Mouse (Mus musculus) lung, postnatal 0 days (tissue): ENCODE measurements around the gene Aldh3b2. TPM values are rescaled to one million over a fixed set of nuclear protein-coding genes. Genes with fewer than 3 reads are reported as not detected.

ENCODE experiments used
- ATAC-seq: fragments of 200-750 bp; cut with Nextera tagmentation; 2 replicates; pipeline ENCODE4 v1.8.0; 2017; ENCODE audit warnings: moderate library complexity
- DNase-seq: peaks from one replicate; pipeline ENCODE4 v3.0.0-alpha.2; 2016; ENCODE audit warnings: low spot score
- H3K27ac ChIP-seq: fragments of 300-500 bp; sonication (generic); 2 replicates; pipeline ENCODE4 v1.5.1; 2014; ENCODE audit warnings: antibody characterized with exemption, mild to moderate bottlenecking, low read length, mixed read lengths
- H3K27me3 ChIP-seq: fragments of 300-500 bp; sonication (generic); replicated peaks from 2 replicates; pipeline ENCODE4 v1.6.1; 2014; ENCODE audit warnings: low read length, mixed read lengths; ENCODE audit not compliant: insufficient read depth
- H3K36me3 ChIP-seq: fragments of 300-500 bp; sonication (generic); 2 replicates; pipeline ENCODE4 v1.6.1; 2014; ENCODE audit warnings: low read length, mixed read lengths; ENCODE audit not compliant: insufficient read depth
- H3K4me1 ChIP-seq: fragments of 300-500 bp; sonication (generic); 2 replicates; pipeline ENCODE4 v1.6.1; 2014; ENCODE audit warnings: antibody characterized with exemption, low read depth, low read length, mixed read lengths; ENCODE audit not compliant: insufficient read depth
- H3K4me2 ChIP-seq: fragments of 300-500 bp; sonication (generic); replicated peaks from 2 replicates; pipeline ENCODE4 v1.6.1; 2014; ENCODE audit warnings: low read depth, mild to moderate bottlenecking, low read length, moderate library complexity, mixed read lengths
- H3K4me3 ChIP-seq: fragments of 300-500 bp; sonication (generic); 2 replicates; pipeline ENCODE4 v1.5.1; 2014; ENCODE audit warnings: low read depth, low read length
- H3K9ac ChIP-seq: fragments of 300-500 bp; sonication (generic); replicated peaks from 2 replicates; pipeline ENCODE4 v1.6.1; 2014; ENCODE audit warnings: low read depth, mild to moderate bottlenecking
- H3K9me3 ChIP-seq: fragments of 300-500 bp; sonication (generic); 2 replicates; pipeline ENCODE4 v1.6.1; 2016; ENCODE audit warnings: low read length, mixed read lengths
- CTCF ChIP-seq: IDR thresholded peaks from 2 replicates; pipeline ENCODE4 v1.5.1; 2016; ENCODE audit warnings: antibody characterized with exemption, mild to moderate bottlenecking
- EP300 ChIP-seq: IDR thresholded peaks from 2 replicates; pipeline ENCODE4 v1.6.1; 2016; ENCODE audit warnings: antibody characterized with exemption, mild to moderate bottlenecking, control low read depth
- WGBS: fragments of 180-500 bp; shearing (Covaris S2); extraction: QIAGEN DNeasy Blood & Tissue Kit; methylation state at CpG from one replicate; pipeline ENCODE4 v1.1.7; 2014; 5-methylcytosine and 5-hydroxymethylcytosine counted together
- polyA plus RNA-seq: library from polyadenylated mRNA; unstranded; fragments of >200 nt; fragmentation: Nextera tagmentation; extraction: Ambion mirVana; gene quantifications from 2 replicates; pipeline ENCODE4 v1.2.1, GENCODE M21; 2015

Aldh3b2 gene
- polyA plus RNA-seq, 1 experiment from 2014 or later: 0.47 TPM

DNA sequence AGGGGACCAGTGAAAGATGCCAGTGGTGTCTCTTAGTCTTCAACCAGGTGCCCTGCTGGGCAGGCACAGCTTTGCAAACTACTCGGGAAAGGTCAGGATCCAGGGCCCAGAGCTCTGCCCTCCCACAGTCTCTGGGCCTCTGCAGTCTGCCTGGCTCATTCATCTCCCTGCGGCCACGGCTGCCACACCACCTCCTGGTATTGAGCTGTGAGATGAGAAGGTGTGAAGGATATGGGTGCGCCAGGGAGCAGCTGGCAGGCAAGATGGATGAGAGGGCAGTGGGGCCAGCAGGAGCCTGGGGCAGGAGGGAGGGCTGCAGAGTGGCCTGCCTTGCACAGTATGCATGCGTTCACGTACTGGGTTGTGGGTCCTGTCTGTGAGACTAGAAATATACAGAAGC lies 18.7 kb downstream of the Aldh3b2 start:
- WGBS: 35% methylated on average over 6 of the region's 6 CpGs
- Histone ChIP-seq H3K36me3 (no peaks in the 10 kb centered on the region), H3K4me1 (peaks cover 11% of the 10 kb centered on the region; the same call in 1 of the 2 replicates), H3K9me3 (no peaks in the 10 kb centered on the region), H3K27ac (no peak overlapping the region), H3K4me3 (no peak overlapping the region), H3K27me3 (no peaks in the 10 kb centered on the region), H3K9ac (no peak overlapping the region), H3K4me2 (no peak overlapping the region)
- no peak for TF ChIP-seq CTCF
- ATAC-seq (no peak), DNase-seq (no peak)

DNA sequence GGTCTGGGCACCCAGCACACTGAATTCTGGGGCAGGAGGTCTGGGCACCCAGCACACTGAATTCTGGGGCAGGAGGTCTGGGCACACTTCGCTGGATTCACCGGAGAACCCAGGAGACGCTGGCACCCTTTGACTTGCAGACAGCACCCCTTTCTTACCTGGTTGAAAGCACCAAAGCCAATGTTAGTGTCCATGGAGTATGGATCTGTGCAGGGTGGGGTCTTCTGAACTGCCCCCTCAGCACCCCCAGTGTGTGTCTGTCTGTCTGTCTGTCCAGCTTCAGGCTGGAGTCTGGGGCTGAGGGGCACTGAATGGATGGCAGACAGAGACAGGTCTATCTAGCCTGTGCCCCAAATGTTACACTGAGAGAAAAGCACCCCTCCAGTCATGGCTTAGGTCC lies 19.4 kb downstream of the Aldh3b2 start:
- Histone ChIP-seq H3K27me3 (no peaks in the 10 kb centered on the region), H3K9ac (no peak overlapping the region), H3K4me1 (peaks cover 15% of the 10 kb centered on the region; the same call in 1 of the 2 replicates), H3K36me3 (no peaks in the 10 kb centered on the region), H3K4me2 (no peak overlapping the region), H3K27ac (no peak overlapping the region), H3K4me3 (no peak overlapping the region), H3K9me3 (no peaks in the 10 kb centered on the region)
- 98% methylated on average over 3 of the region's 3 CpGs for WGBS
- no peak for TF ChIP-seq CTCF
- TF ChIP-seq EP300: no peak
- DNase-seq (no peak), ATAC-seq (no peak)

DNA sequence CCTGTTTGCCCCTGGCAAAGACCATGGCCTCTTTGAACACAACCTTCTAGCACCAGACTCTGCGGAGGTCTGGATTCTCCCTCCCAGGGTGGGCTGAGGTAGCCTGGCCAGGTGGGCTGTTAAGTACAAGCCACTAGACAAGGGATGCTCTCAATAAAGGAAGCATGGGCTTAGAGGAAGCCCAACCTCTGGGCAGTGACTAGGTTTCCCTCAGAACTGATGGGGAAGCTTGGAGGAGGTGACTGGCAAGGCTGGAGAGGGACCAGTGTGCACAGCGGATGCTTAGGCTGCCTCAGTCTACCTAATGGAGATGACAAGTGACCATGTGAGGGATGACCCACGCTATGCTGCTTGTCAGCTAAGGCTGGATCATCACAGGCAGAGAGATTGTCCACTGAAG lies 19.8 kb downstream of the Aldh3b2 start:
- no peak for DNase-seq
- TF ChIP-seq CTCF: no peak
- TF ChIP-seq EP300: no peak
- H3K4me1 ChIP-seq: peaks cover 11% of the 10 kb centered on the region; the same call in 1 of the 2 replicates
- no peak for ATAC-seq
- H3K27ac ChIP-seq: no peak overlapping the region
- H3K9me3 ChIP-seq: no peaks in the 10 kb centered on the region
- no peak overlapping the region for H3K4me2 ChIP-seq
- no peak overlapping the region for H3K9ac ChIP-seq
- no peaks in the 10 kb centered on the region for H3K36me3 ChIP-seq
- 87% methylated on average over 3 of the region's 3 CpGs for WGBS
- no peak overlapping the region for H3K4me3 ChIP-seq
- no peaks in the 10 kb centered on the region for H3K27me3 ChIP-seq

DNA sequence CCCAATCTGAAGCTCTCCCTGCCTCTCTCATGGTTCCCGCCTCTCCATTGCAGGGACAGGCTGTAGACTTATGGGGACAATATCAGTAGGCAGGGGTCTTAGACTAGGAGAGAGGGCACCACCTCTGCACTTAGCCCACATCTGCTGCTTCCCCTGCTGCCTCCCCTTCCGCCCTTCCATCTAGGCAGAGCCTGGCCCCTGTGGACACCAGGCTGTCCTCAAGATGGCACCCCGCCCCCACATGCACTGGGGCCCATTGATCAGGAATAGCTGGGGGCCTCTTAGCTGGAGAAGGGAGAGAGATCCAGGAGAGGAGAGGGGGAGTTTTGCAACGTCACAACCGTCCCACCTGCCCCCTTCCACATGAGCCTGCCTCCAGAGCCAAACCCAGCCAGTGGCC lies 20.3 kb downstream of the Aldh3b2 start, which contains the start of gene Tbx10:
TSS of gene Tbx10 (plus strand) at position 337 of the 400 bp plus-strand sequence.
- Histone ChIP-seq H3K27ac (no peak within 1 kb of the TSS), H3K4me3 (no peak within 1 kb of the TSS), H3K9me3 (no peaks in the 10 kb centered on the region), H3K9ac (no peak within 1 kb of the TSS), H3K27me3 (no peaks in the 10 kb centered on the region), H3K4me2 (no peak within 1 kb of the TSS), H3K36me3 (no peaks in the 10 kb centered on the region), H3K4me1 (peaks cover 8% of the 10 kb centered on the region; the same call in 1 of the 2 replicates)
- TF ChIP-seq EP300: no peak
- no peak for TF ChIP-seq CTCF
- ATAC-seq (no peak), DNase-seq (no peak)
- WGBS: 45% methylated on average over 5 of the region's 5 CpGs

DNA sequence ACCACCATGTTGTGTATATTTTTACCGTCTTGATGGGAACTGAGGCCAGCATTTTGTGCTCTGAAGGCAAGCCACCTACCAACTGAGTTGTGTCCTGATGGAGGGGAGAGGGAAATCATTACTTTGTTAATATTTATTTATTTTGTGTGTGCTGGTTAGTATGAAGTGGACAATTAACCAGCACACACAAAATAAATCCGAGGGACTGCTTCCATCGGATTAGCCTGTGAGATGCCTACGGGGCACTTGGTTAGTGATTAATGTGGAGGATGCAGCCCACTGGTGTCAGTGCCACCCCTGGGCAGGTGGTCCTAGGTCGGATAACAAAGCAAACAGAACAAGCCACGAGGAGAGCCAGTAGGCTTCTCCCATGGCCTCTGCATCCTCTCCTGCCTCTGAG lies 22.8 kb downstream of the Aldh3b2 start:
- WGBS: 46% methylated on average over 6 of the region's 6 CpGs
- DNase-seq: no peak
- H3K36me3 ChIP-seq: no peaks in the 10 kb centered on the region
- ATAC-seq: no peak
- peaks cover 8% of the 10 kb centered on the region; the same call in 1 of the 2 replicates for H3K4me1 ChIP-seq
- no peak overlapping the region for H3K9ac ChIP-seq
- TF ChIP-seq EP300: no peak
- TF ChIP-seq CTCF: no peak
- H3K9me3 ChIP-seq: no peaks in the 10 kb centered on the region
- H3K4me3 ChIP-seq: no peak overlapping the region
- H3K27ac ChIP-seq: no peak overlapping the region
- H3K27me3 ChIP-seq: no peaks in the 10 kb centered on the region
- H3K4me2 ChIP-seq: no peak overlapping the region

DNA sequence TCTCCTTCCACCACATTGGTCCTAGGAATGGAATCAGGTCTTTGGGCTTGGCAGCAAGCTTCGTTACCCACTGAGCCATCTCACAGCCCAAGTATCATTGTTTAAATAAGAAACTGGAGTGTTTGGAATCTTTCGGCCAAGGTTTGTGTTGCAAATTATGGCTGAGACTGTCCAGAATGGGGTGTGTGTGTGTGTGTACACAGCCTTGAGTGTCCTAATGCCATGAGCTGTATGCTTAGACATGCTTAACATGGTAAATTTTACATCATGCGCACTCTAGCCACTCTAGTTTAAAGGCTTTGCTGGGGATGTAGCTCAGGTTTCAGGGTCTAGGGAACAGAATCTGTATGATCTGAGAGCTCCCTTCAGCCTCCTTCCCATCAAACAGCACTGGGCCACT lies 23.4 kb downstream of the Aldh3b2 start:
- 53% methylated on average over 3 of the region's 3 CpGs for WGBS
- DNase-seq (peak; percentile 83), ATAC-seq (peak; percentile 48)
- Histone ChIP-seq H3K9ac (no peak overlapping the region), H3K36me3 (no peaks in the 10 kb centered on the region), H3K4me3 (no peak overlapping the region), H3K27me3 (no peaks in the 10 kb centered on the region), H3K4me1 (peaks cover 8% of the 10 kb centered on the region; the same call in 1 of the 2 replicates), H3K27ac (0 out of 2 replicates have a peak overlapping the region, but pooled peaks have one; percentile 51), H3K4me2 (no peak overlapping the region), H3K9me3 (no peaks in the 10 kb centered on the region)
- peak; percentile 75 for TF ChIP-seq EP300
- TF ChIP-seq CTCF: no peak

GRCm38 (mm10) chr19:3996106-3996505 lies 24.0 kb downstream of the Aldh3b2 start:
- no peaks in the 10 kb centered on the region for H3K36me3 ChIP-seq
- H3K4me2 ChIP-seq: no peak overlapping the region
- no peak overlapping the region for H3K9ac ChIP-seq
- H3K4me1 ChIP-seq: peaks cover 12% of the 10 kb centered on the region; the same call in 1 of the 2 replicates
- H3K9me3 ChIP-seq: no peaks in the 10 kb centered on the region
- no peaks in the 10 kb centered on the region for H3K27me3 ChIP-seq
- H3K4me3 ChIP-seq: no peak overlapping the region
- no peak for TF ChIP-seq EP300
- DNase-seq (no peak), ATAC-seq (no peak)
- H3K27ac ChIP-seq: 0 out of 2 replicates have a peak overlapping the region, but pooled peaks have one; percentile 51
- 48% methylated on average over 7 of the region's 7 CpGs for WGBS
